Mouse (Mus musculus) left cerebral cortex, postnatal 14 days (tissue): ENCODE results near the gene Zfp697. TPM values are rescaled to one million over a fixed set of nuclear protein-coding genes. Genes with fewer than 3 reads are reported as not detected.
A peak's percentile ranks its signal among the peaks of the same experiment; 100 is the strongest.
"Not testable (repeated sequence)": the region's sequence is repeated elsewhere in the genome, so short reads cannot be mapped to it uniquely, and the experiment has no call there.

Experiments used
- DNase-seq, 2 experiments: peaks; one replicate each; pipeline ENCODE4 v3.0.0; 2021 to 2022; ENCODE audit warnings: low spot score in 2 of 2, mixed read lengths in 1 of 2
- intact Hi-C: fragments of 180-260 bp; cut with DNase I; formaldehyde crosslinking; loops from one replicate; pipeline ENCODE4 v1.15.1; 2025
- total RNA-seq, 2 experiments: library from RNA; stranded (reverse); gene quantifications; 2 replicates each; pipeline ENCODE4 v1.2.3; 2021

Gene Zfp697
- total RNA-seq, 2 experiments from 2014 or later = 37.7 to 40.4 TPM

DNA sequence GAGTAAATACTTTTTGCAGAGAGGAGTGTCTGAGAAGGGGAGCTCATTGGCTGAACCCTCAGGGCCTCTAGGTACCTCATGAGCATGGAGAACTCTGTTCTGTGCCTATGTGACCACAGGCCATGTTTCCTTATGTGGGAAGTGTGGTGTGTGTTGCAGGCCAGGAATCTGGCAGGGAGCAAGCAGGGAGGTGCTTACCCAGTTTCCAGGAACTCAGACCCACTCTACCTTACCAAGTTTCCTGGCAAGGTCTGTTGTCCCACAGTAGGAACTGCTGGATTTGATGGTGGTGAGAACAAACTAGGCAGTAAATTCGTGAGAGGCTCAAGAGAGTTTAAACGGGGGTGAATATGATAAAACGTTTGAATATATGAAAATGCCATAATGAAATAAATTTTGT, 16.2 kb upstream of the Zfp697 start:
- intact Hi-C loops = no loop called here
- DNase-seq = no peak

DNA sequence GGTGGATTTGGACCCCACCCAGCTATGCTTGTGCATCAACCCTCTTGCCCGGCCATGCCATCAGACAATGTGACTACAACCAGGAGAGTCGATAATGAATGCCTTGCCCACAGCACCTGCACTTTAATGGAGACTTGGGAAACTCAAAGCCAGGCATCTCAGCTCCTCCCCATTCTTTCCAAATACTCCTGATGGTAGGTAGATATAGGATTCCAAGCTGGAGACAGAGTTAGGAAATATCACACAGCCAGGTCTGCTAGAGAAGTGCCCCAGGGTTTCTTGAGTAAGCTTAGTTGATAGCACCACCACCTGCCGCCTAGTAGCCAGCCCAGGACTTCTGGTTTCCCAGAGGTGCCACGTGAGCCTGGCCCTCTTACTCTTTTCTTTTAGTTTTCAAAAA, 15.4 kb upstream of the Zfp697 start:
- DNase-seq = no peak
- intact Hi-C loops = no loop called here

DNA sequence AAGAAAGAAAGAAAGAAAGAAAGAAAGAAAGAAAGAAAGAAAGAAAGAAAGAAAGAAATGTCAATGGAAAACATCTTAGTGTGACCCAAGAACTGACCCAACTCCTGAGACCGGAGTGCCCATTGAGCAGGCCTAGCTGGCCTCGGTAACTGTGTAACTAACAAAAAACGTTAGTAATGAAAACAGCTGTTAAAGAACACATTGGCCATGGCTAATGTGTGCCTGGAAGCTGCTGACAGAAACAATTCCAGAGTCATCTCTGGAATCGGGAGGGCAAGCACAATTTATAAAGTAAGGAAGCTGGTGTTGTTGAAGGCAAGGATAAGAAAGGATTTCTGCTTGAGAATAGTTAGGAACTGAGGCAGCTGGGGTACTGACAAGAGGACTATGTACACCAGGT, 14.0 kb upstream of the Zfp697 start:
- intact Hi-C loops = no loop called here

DNA sequence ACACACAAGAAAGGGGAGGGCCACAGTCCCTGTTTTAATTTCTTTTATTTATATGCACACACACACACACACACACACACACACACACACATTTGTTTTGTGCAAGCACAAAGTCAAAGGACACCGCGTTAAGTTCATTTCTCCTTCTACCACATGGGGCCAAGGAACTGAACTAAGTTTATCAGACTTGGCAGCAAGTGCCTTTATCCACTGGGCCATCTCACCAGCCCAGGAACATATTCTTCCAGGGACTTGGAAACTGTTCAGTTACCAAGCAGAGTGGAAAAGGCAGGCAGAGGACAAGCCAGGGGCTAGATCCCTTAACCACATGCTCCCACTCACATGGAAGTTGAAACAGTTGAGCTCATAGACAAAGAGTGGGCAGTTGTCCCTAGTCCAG, 13.5 kb upstream of the Zfp697 start:
- no peak for DNase-seq
- intact Hi-C loops = no loop called here

More for the DNA sequence above, 14.0 kb upstream of the Zfp697 start:
- DNase-seq = no peak

DNA sequence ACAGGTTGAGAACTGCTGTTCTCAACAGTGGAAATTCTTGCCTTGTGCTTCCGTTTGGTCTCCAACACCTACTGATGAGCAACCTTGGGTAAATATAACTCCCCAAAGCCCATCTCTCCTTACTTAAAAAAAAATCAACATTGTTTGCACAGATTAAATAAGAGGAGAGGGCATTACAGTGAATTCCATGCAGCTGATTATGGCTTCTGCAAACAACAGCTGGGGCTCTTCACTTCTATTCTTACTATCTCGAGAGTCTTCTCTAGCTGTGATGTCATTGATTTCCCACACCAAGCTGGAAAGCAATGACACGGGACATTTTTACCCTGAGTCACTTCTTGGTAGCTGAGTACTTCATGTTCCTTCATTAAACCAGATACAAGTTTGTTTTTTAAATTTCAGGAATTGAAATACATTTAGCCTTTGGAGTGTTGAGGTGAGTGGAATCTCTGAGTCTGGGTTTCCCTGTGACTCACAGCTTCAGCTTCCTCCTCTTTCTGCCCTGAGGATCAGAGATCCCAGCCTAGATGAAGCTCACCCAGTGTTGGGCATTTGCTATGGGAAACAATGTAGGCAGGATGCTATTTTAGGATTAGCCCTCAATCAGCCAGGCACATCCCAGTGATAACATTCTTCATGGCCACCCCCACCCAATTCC, 8.1 kb upstream of the Zfp697 start:
- intact Hi-C loops = no loop called here
- no peak for DNase-seq

DNA sequence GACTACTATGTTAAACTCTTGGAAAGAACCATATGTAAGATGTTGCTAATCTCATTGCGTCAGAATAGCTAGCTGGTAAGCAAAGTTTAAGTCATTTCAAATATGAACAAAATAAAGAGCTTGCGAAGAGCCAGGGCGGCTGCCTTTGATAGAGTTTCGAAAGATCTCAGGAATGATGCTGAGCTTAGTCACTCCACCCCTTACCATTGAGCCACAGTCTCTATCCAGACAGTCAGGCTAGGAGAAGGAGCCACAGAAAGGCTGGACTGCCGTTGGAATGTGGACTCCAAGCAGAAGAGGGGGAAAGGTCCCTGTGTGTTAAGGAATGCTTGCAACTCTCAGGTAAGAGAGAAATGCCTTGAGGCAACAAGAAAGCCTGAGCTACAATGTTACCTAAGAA, 7.3 kb upstream of the Zfp697 start:
- intact Hi-C loops = no loop called here

DNA sequence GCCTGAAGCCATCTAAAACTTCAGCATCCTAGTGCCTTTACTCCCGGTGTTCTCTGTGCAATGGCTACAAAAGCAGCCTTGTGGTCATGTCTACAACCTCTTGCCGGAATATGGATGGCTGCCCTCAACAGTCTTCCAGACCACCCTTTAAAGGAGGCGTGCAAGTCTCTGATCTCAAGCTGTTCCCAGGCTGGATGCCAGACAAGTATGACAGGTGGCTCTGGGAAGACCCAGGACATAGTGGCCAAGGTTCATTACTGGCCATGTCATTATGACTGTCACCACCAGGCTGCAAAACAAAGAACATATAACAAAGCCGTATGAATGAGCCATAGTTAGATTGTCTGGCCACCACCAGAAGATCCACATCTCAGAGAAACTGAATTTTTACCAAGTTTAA, 4.0 kb upstream of the Zfp697 start:
- DNase-seq = no peak
- intact Hi-C loops = no loop called here

More for the DNA sequence above, 7.3 kb upstream of the Zfp697 start:
- DNase-seq = no peak

DNA sequence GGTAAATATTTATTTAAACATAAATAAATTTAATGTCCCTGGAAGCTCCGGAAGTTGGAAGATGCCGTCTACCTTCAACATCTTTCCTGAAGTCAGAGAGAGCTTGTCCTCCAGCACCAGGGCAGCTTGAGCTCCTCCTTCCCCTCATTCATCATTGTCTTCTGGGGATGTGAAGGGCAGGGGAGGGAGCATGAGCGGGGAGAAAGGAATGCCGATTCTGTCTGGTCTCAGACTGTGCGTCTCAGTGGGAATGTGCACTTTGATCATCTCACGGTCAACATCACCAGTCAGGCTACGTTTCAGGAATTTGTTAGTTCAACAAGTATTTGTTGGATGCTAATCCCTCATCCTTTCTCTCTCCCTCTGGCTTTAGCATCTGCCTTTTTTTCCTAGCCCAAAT, 3.0 kb upstream of the Zfp697 start:
- intact Hi-C loops = no loop called here
- no peak for DNase-seq

DNA sequence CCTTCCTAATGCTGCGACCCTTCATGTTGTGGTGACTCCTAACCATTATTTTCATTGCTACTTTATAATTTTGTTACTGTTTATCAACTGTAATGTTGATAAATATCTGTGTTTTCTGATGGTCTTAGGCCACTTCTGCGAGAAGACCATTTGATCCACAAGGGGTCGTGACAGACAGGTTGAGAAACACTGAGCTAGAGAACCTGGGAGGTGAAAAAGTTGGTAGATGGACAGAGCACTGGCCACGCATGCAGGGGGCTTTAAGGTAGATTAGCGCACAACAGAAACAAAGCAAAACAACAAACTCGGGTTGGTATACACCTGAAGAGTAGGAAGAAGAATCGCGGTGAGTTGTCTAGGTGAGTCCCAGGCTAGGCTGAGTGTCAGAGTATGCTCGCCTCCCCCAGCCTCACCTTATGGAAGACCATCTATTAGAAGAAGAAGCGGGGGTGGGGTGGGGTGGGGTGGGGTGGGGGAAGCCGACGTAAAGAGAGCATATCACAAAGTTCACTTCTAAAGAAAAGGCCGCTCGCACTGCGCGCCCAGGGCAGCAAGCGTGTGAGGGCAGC, 500 bp upstream of the Zfp697 start:
- intact Hi-C loops = loop anchor here (2.0 kb wide), 1 partner anchor 45 kb away; no protein-coding TSS in a partner anchor
- no peak for DNase-seq

DNA sequence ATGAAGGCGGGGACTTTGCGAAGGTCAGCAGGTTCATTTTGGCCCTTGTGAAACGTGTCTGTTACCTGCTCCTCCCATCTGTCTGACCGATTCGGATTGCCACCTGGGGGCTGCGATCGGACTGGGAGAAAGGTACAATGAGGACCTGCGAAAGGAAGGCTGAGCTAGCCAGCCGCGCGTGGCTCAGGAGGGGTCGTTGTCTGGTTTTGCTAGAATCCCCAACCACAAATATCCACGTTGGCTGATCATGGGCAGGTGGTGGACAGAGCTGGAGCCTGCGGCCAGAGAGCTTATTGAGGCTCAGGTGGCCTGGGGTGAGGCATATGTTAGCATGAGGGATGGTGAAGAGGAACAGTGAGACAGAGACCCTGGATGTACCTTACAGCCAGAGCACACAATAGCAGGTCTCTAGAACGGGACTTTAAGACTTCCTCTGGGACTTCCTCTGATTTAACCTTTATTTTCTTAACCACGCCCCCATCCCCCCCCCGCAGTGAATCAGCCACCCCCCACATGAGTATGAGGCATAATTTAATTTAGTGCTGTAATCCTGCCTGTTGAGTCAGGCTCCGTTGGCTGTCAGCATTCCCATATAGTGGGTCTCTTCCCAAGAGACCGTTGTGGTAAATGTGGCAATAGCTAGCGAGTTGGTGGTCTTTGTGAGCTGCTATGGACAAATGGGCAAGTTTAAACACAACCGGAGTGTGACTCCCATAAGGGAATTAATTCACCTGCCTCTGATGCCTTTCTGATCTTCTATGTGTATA, 946 bp downstream of the Zfp697 start:
- intact Hi-C loops = loop anchor here (2.0 kb wide), 1 partner anchor 44 kb away; no protein-coding TSS in a partner anchor
- DNase-seq = no peak

DNA sequence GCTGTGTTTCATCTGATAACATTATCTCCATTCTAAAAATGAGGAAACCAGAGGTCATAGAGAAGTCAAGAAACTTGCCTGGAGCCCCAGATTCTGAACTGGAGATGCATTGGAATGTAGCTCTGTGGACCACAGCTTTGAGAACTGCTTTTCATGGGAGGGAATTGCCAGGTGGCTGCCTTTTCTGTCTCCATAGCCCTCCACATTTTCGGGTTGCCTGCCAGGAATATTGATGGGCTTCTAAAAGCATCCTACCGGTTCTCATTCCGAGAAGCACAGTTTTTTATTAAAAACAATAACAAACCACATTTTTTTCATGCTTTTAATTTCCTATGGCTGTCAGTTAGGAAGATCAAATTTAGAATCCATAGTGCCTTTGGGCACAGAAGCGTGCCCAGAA, 4.8 kb downstream of the Zfp697 start:
- DNase-seq = no peak
- intact Hi-C loops = no loop called here

DNA sequence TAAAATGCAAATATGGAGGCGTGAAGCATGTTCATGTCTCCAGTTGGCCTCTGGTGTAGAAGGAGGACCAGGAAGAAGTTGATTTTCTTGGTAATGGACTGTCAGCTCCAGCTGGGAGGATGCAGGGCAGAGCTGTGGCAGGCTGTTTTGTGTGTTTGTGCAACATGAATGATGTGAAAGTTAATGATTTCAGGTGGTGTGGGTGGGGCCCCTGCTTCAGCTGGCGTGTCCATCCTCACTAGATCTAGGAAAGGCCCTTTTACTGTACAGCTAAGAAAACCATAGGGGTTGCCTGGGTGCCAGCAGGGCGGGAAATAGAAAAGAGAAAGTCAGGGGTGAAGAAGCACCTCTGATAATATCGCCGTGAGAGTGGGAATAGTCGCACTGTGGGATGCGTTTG, 5.5 kb downstream of the Zfp697 start:
- DNase-seq = no peak
- intact Hi-C loops = no loop called here

DNA sequence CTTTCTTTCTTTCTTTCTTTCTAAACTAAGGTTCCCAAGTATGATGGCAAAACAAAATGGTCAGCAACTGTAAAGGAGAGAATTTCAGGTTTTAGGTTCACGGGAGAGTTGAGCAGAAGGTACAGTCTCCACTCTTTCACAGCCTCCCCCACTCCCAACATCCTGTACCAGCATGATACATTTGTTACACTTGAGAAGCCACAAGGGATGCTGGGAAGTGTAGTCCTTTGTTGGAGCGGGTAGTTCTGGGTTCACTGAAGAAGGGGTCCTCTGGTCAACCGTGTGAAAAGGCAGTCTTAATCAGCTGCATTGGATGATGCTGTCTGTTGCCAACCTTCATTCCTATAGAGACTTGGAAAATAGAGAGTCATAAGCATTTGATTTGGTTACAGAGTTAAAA, 7.0 kb downstream of the Zfp697 start:
- intact Hi-C loops = no loop called here
- DNase-seq = no peak

DNA sequence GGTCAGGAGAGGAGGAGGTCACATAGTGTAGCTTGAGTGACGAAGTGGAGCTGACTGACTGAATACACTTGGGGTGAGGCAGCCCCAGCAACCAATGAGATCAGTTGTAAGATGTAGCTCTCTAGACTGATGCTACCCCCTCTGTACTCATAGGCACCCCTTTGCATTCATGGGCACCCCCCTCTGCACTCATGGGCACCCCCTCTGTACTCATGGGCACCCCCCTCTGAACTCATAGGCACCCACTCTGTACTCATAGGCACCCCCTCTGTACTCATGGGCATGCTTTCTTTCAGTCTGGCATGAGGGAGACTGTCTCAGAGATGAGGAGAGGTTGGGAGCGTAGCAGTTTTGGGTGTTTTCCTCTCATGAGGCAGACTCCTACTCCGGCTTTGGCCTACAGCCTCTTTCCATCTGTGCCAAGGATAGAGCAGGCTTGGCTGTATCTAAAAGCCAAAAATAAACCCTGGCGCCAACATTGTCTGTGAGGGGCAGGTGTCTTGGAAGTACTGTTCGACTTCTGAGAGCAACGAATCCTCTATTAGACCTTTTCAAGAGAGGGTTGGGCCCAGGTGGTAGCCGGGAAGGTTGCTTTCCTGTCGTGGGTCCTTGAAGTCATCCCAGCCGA, 22.1 kb downstream of the Zfp697 start:
- DNase-seq = not testable (repeated sequence)
- intact Hi-C loops = loop anchor here (10.0 kb wide), 1 partner anchor 1240 kb away; no protein-coding TSS in a partner anchor

DNA sequence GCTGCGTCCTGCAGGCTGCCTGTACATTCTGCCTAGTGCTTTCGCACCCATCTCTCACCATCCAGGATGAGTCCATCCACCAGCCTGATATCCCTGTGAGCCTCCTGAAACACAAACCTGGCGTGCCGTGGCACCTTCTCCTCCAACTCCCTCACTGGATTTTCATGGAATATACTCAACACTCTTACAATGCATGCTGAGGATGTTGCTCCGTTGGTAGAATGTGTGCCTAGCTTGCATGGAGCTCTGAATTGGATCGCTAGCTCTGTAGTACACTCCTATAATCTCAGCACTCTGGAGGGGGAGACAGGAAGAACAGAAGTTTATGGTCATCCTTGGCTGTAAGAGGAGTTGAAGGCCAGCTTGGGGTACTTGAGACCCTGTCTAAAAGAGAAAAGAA, 23.6 kb downstream of the Zfp697 start:
- intact Hi-C loops = loop anchor here (10.0 kb wide), 1 partner anchor 1241 kb away; no protein-coding TSS in a partner anchor
- DNase-seq = not testable (repeated sequence)

DNA sequence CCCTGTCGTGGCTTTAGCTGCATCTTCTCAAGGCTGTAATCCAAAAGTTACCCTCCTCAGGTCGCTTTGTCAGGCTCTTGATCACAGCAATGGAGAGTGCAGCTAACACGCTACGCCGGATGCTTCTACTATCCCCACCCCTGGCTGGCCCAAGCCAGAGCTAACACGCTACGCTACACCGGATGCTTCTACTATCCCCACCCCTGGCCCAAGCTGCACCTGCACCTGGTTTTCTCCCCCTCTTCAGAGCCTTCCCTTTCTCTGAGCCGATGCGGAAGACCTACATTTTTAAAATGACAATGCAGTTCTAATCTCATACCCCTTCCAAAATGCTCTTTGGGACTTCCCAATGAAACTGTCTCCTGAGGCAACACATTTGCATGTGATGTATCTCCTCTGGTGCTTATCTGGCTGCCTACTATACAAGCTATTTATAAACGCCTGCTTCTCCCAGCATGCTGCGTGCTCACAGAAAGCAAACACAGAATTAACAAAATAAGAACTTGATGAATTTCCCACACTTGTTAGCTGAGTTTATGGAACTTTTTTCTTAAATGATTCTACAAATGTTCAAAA, 24.4 kb downstream of the Zfp697 start:
- peak in 1 of 2 experiments; percentile 58 for DNase-seq
- intact Hi-C loops = loop anchor here (10.0 kb wide), 1 partner anchor 1242 kb away; no protein-coding TSS in a partner anchor

DNA sequence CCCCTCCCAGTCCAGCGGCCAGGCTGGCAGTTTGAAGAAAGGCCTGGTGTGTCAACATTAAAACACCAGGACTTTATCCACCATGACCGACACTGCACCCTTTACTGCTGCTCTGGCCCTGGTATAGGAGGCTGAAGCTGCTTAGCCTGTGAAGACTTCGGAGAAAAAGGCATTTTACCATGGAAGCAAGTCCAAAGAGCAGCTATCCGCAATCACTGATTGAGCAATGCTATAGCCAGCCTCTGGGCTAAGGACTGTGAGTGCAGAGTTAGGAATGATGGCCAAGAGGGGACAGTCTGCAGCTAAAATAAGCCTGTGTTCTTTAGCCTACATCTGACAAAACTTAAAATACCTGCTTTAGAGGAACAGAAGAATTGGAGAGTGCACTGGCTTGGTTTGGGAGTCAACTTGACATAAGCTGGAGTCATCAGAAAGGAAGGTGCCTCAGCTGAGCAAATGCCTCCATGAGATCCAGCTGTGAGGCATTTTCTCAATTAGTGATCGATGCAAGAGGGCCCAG, 25.1 kb downstream of the Zfp697 start:
- intact Hi-C loops = loop anchor here (10.0 kb wide), 1 partner anchor 1243 kb away; no protein-coding TSS in a partner anchor
- not testable (repeated sequence) for DNase-seq

DNA sequence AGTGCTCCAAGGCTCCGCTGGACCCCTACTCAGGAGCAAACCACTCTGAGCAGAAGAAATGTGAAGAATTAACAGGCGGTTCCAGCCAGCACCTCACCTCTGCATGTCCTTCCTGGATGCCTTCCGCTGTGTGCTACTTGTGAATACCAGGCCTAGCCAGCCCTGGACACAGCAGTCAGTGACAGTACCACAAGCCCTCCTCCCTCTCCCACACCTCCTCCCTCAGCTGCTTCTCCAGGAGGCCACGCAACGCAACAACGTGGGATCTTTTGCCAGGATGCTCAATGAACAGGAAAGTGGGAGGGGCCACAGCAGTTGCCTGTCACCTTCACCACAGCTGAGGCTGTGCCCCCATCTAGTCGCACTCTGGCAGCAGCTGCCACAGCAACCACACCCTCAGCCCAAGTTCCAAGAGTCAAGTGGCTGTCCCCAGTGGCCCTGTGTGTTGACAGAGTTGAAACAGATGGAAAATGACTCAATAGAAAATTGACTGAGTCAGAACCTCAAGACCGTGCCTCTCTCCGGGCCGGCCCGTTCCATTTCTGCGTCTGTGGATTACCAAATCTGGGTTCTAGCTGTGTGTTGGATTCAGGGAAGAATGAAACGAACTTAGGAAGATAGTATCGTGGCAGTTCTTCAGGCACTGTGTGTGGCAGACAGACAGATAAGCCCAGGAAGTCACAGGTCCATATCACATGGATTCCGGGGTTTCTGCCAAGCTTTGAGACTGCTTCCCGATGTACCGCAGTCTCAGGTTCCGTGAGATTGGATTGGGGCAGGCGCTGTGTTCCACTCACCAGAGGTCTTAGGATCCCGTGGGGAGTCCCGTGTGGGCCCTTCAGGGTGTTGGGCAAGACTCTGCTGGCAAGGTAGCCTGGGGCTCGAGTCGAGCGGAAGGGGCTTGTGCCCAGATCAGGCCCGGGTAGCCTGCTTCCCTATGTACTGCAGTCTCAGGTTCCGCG, 28.6 kb downstream of the Zfp697 start:
- intact Hi-C loops, DNase-seq: not testable (repeated sequence)
